Mouse (Mus musculus) Patski (cell line): ENCODE data around the gene Lin37. TPM values are rescaled to one million over a fixed set of nuclear protein-coding genes. Genes with fewer than 3 reads are reported as not detected.

Experiments used
- ATAC-seq: fragments of 100-300 bp; one replicate; pipeline ENCODE4 v1.8.0; 2021
- CTCF ChIA-PET: fragments of 350-600 bp; sonication (Branson Sonifier 250); formaldehyde crosslinking; loops from one replicate; lab custom pipeline; 2022; ENCODE audit warnings: inconsistent platforms; lab: Charles Lee
- POLR2A ChIA-PET: fragments of 350-600 bp; sonication (Branson Sonifier 250); formaldehyde crosslinking; loops from one replicate; lab custom pipeline; 2022; ENCODE audit warnings: antibody characterized with exemption, inconsistent platforms; lab: Charles Lee
- DNase-seq: peaks from one replicate; pipeline ENCODE4 v3.0.0-alpha.2; 2011; ENCODE audit warnings: low read depth, low spot score
- H3K27me3 ChIP-seq: fragments of 371-371 bp; one replicate; pipeline ENCODE4 v1.5.1; 2021
- CTCF ChIP-seq: fragments of 100-300 bp; IDR thresholded peaks from one replicate; pipeline ENCODE4 v1.5.1; 2021
- in situ Hi-C: fragments of 300-500 bp; cut with MboI; formaldehyde crosslinking; loops from 3 replicates; pipeline ENCODE4 v1.11.1; 2018; ENCODE audit warnings: low pct_unique_long_range_greater_than_20kb, mixed read lengths
- polyA plus RNA-seq: library from polyadenylated mRNA; unstranded; gene quantifications from one replicate; pipeline ENCODE4 v1.2.3, GENCODE M21; 2021

Lin37 gene
- polyA plus RNA-seq, 1 experiment from 2014 or later: 36.4 TPM

- ChIA-PET CTCF (interaction anchor here (0.8 kb wide), 1 partner anchor 11 kb away, joined by 3 read pairs; no protein-coding TSS in a partner anchor), POLR2A (no interaction called here)
- H3K27me3 ChIP-seq: no peaks in the 10 kb centered on the region
- TF ChIP-seq CTCF: no peak
- no peak for DNase-seq
- in situ Hi-C loops: no loop called here
- ATAC-seq: no peak
Measured at GRCm38 (mm10) chr7:30520396-30520795, 39.2 kb downstream of the Lin37 start.

- in situ Hi-C loops: no loop called here
- DNase-seq: no peak
- CTCF ChIA-PET: no interaction called here
- ATAC-seq: no peak
- H3K27me3 ChIP-seq: no peaks in the 10 kb centered on the region
- POLR2A ChIA-PET: interaction anchor here (0.5 kb wide), 1 partner anchor 25 kb away, joined by 5 read pairs; no protein-coding TSS in a partner anchor
- no peak for TF ChIP-seq CTCF
Measured at GRCm38 (mm10) chr7:30518325-30518724, 41.3 kb downstream of the Lin37 start.

GRCm38 (mm10) chr7:30515003-30515760 is 44.5 kb downstream of the Lin37 start:
- no peak for ATAC-seq
- ChIA-PET POLR2A (no interaction called here), CTCF (no interaction called here)
- no peak for TF ChIP-seq CTCF
- no peaks in the 10 kb centered on the region for H3K27me3 ChIP-seq
- in situ Hi-C loops: no loop called here
- DNase-seq: no peak

- in situ Hi-C loops: no loop called here
Measured at GRCm38 (mm10) chr7:30508061-30508460, 51.6 kb downstream of the Lin37 start.

More at GRCm38 (mm10) chr7:30508061-30508460, 51.6 kb downstream of the Lin37 start:
- ChIA-PET CTCF (no interaction called here), POLR2A (no interaction called here)
- no peak for TF ChIP-seq CTCF
- ATAC-seq (no peak), DNase-seq (no peak)
- H3K27me3 ChIP-seq: peaks cover 13% of the 10 kb centered on the region

Other genes with a start within 250 kb of the Lin37 start
- gene Syne4, start 245.0 kb downstream of the Lin37 start, polyA plus RNA-seq: 2.6 TPM
- gene E130208F15Rik, start 238.1 kb downstream of the Lin37 start, polyA plus RNA-seq: 3.3 TPM
- 6.4 TPM for gene Sdhaf1, start 235.9 kb downstream of the Lin37 start, polyA plus RNA-seq
- gene Lrfn3, start 197.1 kb downstream of the Lin37 start, polyA plus RNA-seq: 21.9 TPM
- gene Tyrobp, start 146.1 kb downstream of the Lin37 start, polyA plus RNA-seq: not detected
- gene Hcst, start 140.0 kb downstream of the Lin37 start, polyA plus RNA-seq: not detected
- gene Nfkbid, start 138.1 kb downstream of the Lin37 start, polyA plus RNA-seq: 0.86 TPM
- gene Aplp1, start 114.3 kb downstream of the Lin37 start, polyA plus RNA-seq: 104 TPM
- gene Kirrel2, start 102.1 kb downstream of the Lin37 start, polyA plus RNA-seq: not detected
- not detected for gene Nphs1, start 101.5 kb downstream of the Lin37 start, polyA plus RNA-seq
- gene Prodh2, start 66.2 kb downstream of the Lin37 start, polyA plus RNA-seq: 0.05 TPM
- 5.4 TPM for gene Arhgap33, start 24.8 kb downstream of the Lin37 start, polyA plus RNA-seq
- gene Hspb6, start 7.7 kb downstream of the Lin37 start, polyA plus RNA-seq: 29.8 TPM
- gene Proser3, start 7.5 kb downstream of the Lin37 start, polyA plus RNA-seq: 19.5 TPM
- 47.8 TPM for gene U2af1l4, start 3.5 kb upstream of the Lin37 start, polyA plus RNA-seq
- 3.6 TPM for gene Gm49396, start 3.5 kb upstream of the Lin37 start, polyA plus RNA-seq
- 104 TPM for gene Psenen, start 3.8 kb upstream of the Lin37 start, polyA plus RNA-seq
- 1.0 TPM for gene Igflr1, start 5.6 kb upstream of the Lin37 start, polyA plus RNA-seq
- 40.7 TPM for gene Kmt2b, start 28.9 kb upstream of the Lin37 start, polyA plus RNA-seq
- gene Zbtb32, start 39.1 kb upstream of the Lin37 start, polyA plus RNA-seq: 1.9 TPM
- 0.47 TPM for gene Upk1a, start 53.0 kb upstream of the Lin37 start, polyA plus RNA-seq
- gene Cox6b1, start 66.3 kb upstream of the Lin37 start, polyA plus RNA-seq: 1,119 TPM
- not detected for gene Etv2, start 76.0 kb upstream of the Lin37 start, polyA plus RNA-seq
- 92.6 TPM for gene Rbm42, start 90.5 kb upstream of the Lin37 start, polyA plus RNA-seq
- gene Haus5, start 105.2 kb upstream of the Lin37 start, polyA plus RNA-seq: 13.3 TPM
- not detected for gene Pmis2, start 111.8 kb upstream of the Lin37 start, polyA plus RNA-seq
- 0.13 TPM for gene 2200002J24Rik, start 139.1 kb upstream of the Lin37 start, polyA plus RNA-seq
- gene Atp4a, start 152.4 kb upstream of the Lin37 start, polyA plus RNA-seq: not detected
- 177 TPM for gene Tmem147, start 169.7 kb upstream of the Lin37 start, polyA plus RNA-seq
- gene Gapdhs, start 183.8 kb upstream of the Lin37 start, polyA plus RNA-seq: 0.46 TPM
- 8.5 TPM for gene Sbsn, start 191.6 kb upstream of the Lin37 start, polyA plus RNA-seq
- 0.26 TPM for gene Dmkn, start 203.9 kb upstream of the Lin37 start, polyA plus RNA-seq
- not detected for gene Krtdap, start 228.1 kb upstream of the Lin37 start, polyA plus RNA-seq